Mouse (Mus musculus): ENCODE data around the gene 2210408I21Rik. TPM values are rescaled to one million over a fixed set of nuclear protein-coding genes. Genes with fewer than 3 reads are reported as not detected.

Gene 2210408I21Rik
- polyA plus RNA-seq, 1 experiment from 2014 or later: 11.8 TPM

GRCm38 (mm10) chr13:77326174-77326959, 191.0 kb downstream of the 2210408I21Rik start:
- ATAC-seq (ENCODE audit: insufficient number of reproducible peaks, insufficient read depth, low FRiP score, low read depth): no peak
- 45% methylated on average over 5 of the region's 5 CpGs for WGBS

GRCm38 (mm10) chr13:77342097-77342496, 206.8 kb downstream of the 2210408I21Rik start:
- H3K4me3 ChIP-seq (ENCODE audit: low read depth, low read length): no peak overlapping the region
- no peaks in the 10 kb centered on the region for H3K36me3 ChIP-seq (ENCODE audit: control insufficient read depth, insufficient read depth, low read length)
- H3K4me2 ChIP-seq (replicated peaks; ENCODE audit: low read depth, low read length): no peak overlapping the region
- no peak for ATAC-seq (ENCODE audit: insufficient number of reproducible peaks, insufficient read depth, low FRiP score, low read depth)
- H3K9me3 ChIP-seq (ENCODE audit: control insufficient read depth, low read depth, low read length): no peaks in the 10 kb centered on the region
- WGBS: 87% methylated on average over 2 of the region's 2 CpGs
- no peak overlapping the region for H3K9ac ChIP-seq (replicated peaks; ENCODE audit: low read depth, low read length)
- H3K4me1 ChIP-seq (ENCODE audit: control insufficient read depth, insufficient read depth, low read length): no peaks in the 10 kb centered on the region
- H3K27me3 ChIP-seq (ENCODE audit: control insufficient read depth, insufficient read depth, low read length): no peaks in the 10 kb centered on the region
- H3K27ac ChIP-seq (ENCODE audit: low read length): no peak overlapping the region

More at GRCm38 (mm10) chr13:77326174-77326959, 191.0 kb downstream of the 2210408I21Rik start:
- Histone ChIP-seq H3K4me1 (ENCODE audit: control insufficient read depth, insufficient read depth, low read length) (no peaks in the 10 kb centered on the region), H3K4me2 (replicated peaks; ENCODE audit: low read depth, low read length) (no peak overlapping the region), H3K4me3 (ENCODE audit: low read depth, low read length) (no peak overlapping the region), H3K9me3 (ENCODE audit: control insufficient read depth, low read depth, low read length) (no peaks in the 10 kb centered on the region), H3K27ac (ENCODE audit: low read length) (no peak overlapping the region), H3K36me3 (ENCODE audit: control insufficient read depth, insufficient read depth, low read length) (no peaks in the 10 kb centered on the region), H3K27me3 (ENCODE audit: control insufficient read depth, insufficient read depth, low read length) (no peaks in the 10 kb centered on the region), H3K9ac (replicated peaks; ENCODE audit: low read depth, low read length) (no peak overlapping the region)

- H3K27ac ChIP-seq (ENCODE audit: low read length): no peak overlapping the region
- no peak overlapping the region for H3K9ac ChIP-seq (replicated peaks; ENCODE audit: low read depth, low read length)
These were observed 250.2 kb downstream of the 2210408I21Rik start for GRCm38 (mm10) chr13:77385448-77385970.

GRCm38 (mm10) chr13:77386001-77386400, 250.7 kb downstream of the 2210408I21Rik start:
- 88% methylated on average over 4 of the region's 4 CpGs for WGBS
- no peak overlapping the region for H3K9ac ChIP-seq (replicated peaks; ENCODE audit: low read depth, low read length)
- no peak overlapping the region for H3K4me2 ChIP-seq (replicated peaks; ENCODE audit: low read depth, low read length)
- H3K9me3 ChIP-seq (ENCODE audit: control insufficient read depth, low read depth, low read length): no peaks in the 10 kb centered on the region
- no peaks in the 10 kb centered on the region for H3K27me3 ChIP-seq (ENCODE audit: control insufficient read depth, insufficient read depth, low read length)
- no peaks in the 10 kb centered on the region for H3K36me3 ChIP-seq (ENCODE audit: control insufficient read depth, insufficient read depth, low read length)
- ATAC-seq (ENCODE audit: insufficient number of reproducible peaks, insufficient read depth, low FRiP score, low read depth): no peak
- H3K4me1 ChIP-seq (ENCODE audit: control insufficient read depth, insufficient read depth, low read length): no peaks in the 10 kb centered on the region
- no peak overlapping the region for H3K27ac ChIP-seq (ENCODE audit: low read length)
- H3K4me3 ChIP-seq (ENCODE audit: low read depth, low read length): no peak overlapping the region

More at GRCm38 (mm10) chr13:77385448-77385970, 250.2 kb downstream of the 2210408I21Rik start:
- H3K27me3 ChIP-seq (ENCODE audit: control insufficient read depth, insufficient read depth, low read length): no peaks in the 10 kb centered on the region
- no peak for ATAC-seq (ENCODE audit: insufficient number of reproducible peaks, insufficient read depth, low FRiP score, low read depth)
- H3K4me3 ChIP-seq (ENCODE audit: low read depth, low read length): no peak overlapping the region
- WGBS: 89% methylated on average over 3 of the region's 3 CpGs
- no peaks in the 10 kb centered on the region for H3K36me3 ChIP-seq (ENCODE audit: control insufficient read depth, insufficient read depth, low read length)
- no peaks in the 10 kb centered on the region for H3K4me1 ChIP-seq (ENCODE audit: control insufficient read depth, insufficient read depth, low read length)
- H3K9me3 ChIP-seq (ENCODE audit: control insufficient read depth, low read depth, low read length): no peaks in the 10 kb centered on the region
- no peak overlapping the region for H3K4me2 ChIP-seq (replicated peaks; ENCODE audit: low read depth, low read length)

GRCm38 (mm10) chr13:77388148-77388547, 252.8 kb downstream of the 2210408I21Rik start:
- H3K9ac ChIP-seq (replicated peaks; ENCODE audit: low read depth, low read length): no peak overlapping the region
- no peak overlapping the region for H3K27ac ChIP-seq (ENCODE audit: low read length)
- 85% methylated on average over 4 of the region's 4 CpGs for WGBS
- no peak for ATAC-seq (ENCODE audit: insufficient number of reproducible peaks, insufficient read depth, low FRiP score, low read depth)
- H3K9me3 ChIP-seq (ENCODE audit: control insufficient read depth, low read depth, low read length): no peaks in the 10 kb centered on the region
- no peaks in the 10 kb centered on the region for H3K36me3 ChIP-seq (ENCODE audit: control insufficient read depth, insufficient read depth, low read length)
- no peaks in the 10 kb centered on the region for H3K4me1 ChIP-seq (ENCODE audit: control insufficient read depth, insufficient read depth, low read length)
- no peaks in the 10 kb centered on the region for H3K27me3 ChIP-seq (ENCODE audit: control insufficient read depth, insufficient read depth, low read length)
- H3K4me2 ChIP-seq (replicated peaks; ENCODE audit: low read depth, low read length): no peak overlapping the region
- H3K4me3 ChIP-seq (ENCODE audit: low read depth, low read length): no peak overlapping the region

GRCm38 (mm10) chr13:77389209-77389608, 253.9 kb downstream of the 2210408I21Rik start:
- Histone ChIP-seq H3K27ac (ENCODE audit: low read length) (no peak overlapping the region), H3K4me2 (replicated peaks; ENCODE audit: low read depth, low read length) (no peak overlapping the region), H3K9me3 (ENCODE audit: control insufficient read depth, low read depth, low read length) (no peaks in the 10 kb centered on the region), H3K27me3 (ENCODE audit: control insufficient read depth, insufficient read depth, low read length) (no peaks in the 10 kb centered on the region), H3K9ac (replicated peaks; ENCODE audit: low read depth, low read length) (no peak overlapping the region), H3K4me1 (ENCODE audit: control insufficient read depth, insufficient read depth, low read length) (no peaks in the 10 kb centered on the region), H3K4me3 (ENCODE audit: low read depth, low read length) (no peak overlapping the region), H3K36me3 (ENCODE audit: control insufficient read depth, insufficient read depth, low read length) (no peaks in the 10 kb centered on the region)
- no peak for ATAC-seq (ENCODE audit: insufficient number of reproducible peaks, insufficient read depth, low FRiP score, low read depth)

GRCm38 (mm10) chr13:77396374-77396773, 261.0 kb downstream of the 2210408I21Rik start:
- H3K4me1 ChIP-seq (ENCODE audit: control insufficient read depth, insufficient read depth, low read length): no peaks in the 10 kb centered on the region
- H3K36me3 ChIP-seq (ENCODE audit: control insufficient read depth, insufficient read depth, low read length): no peaks in the 10 kb centered on the region
- no peaks in the 10 kb centered on the region for H3K27me3 ChIP-seq (ENCODE audit: control insufficient read depth, insufficient read depth, low read length)
- H3K9me3 ChIP-seq (ENCODE audit: control insufficient read depth, low read depth, low read length): no peaks in the 10 kb centered on the region
- ATAC-seq (ENCODE audit: insufficient number of reproducible peaks, insufficient read depth, low FRiP score, low read depth): no peak
- H3K4me3 ChIP-seq (ENCODE audit: low read depth, low read length): no peak overlapping the region
- WGBS: 82% methylated on average over 2 of the region's 2 CpGs
- no peak overlapping the region for H3K27ac ChIP-seq (ENCODE audit: low read length)
- no peak overlapping the region for H3K4me2 ChIP-seq (replicated peaks; ENCODE audit: low read depth, low read length)
- H3K9ac ChIP-seq (replicated peaks; ENCODE audit: low read depth, low read length): no peak overlapping the region

GRCm38 (mm10) chr13:77396981-77397380, 261.6 kb downstream of the 2210408I21Rik start:
- Histone ChIP-seq H3K27me3 (ENCODE audit: control insufficient read depth, insufficient read depth, low read length) (no peaks in the 10 kb centered on the region), H3K4me1 (ENCODE audit: control insufficient read depth, insufficient read depth, low read length) (no peaks in the 10 kb centered on the region), H3K36me3 (ENCODE audit: control insufficient read depth, insufficient read depth, low read length) (no peaks in the 10 kb centered on the region), H3K9ac (replicated peaks; ENCODE audit: low read depth, low read length) (no peak overlapping the region), H3K9me3 (ENCODE audit: control insufficient read depth, low read depth, low read length) (no peaks in the 10 kb centered on the region), H3K4me3 (ENCODE audit: low read depth, low read length) (no peak overlapping the region), H3K27ac (ENCODE audit: low read length) (no peak overlapping the region), H3K4me2 (replicated peaks; ENCODE audit: low read depth, low read length) (no peak overlapping the region)
- WGBS: 62% methylated on average over 5 of the region's 5 CpGs
- no peak for ATAC-seq (ENCODE audit: insufficient number of reproducible peaks, insufficient read depth, low FRiP score, low read depth)
